20 mouse cellular contexts compared by ENCODE assay signal in the genomic region with DNA sequence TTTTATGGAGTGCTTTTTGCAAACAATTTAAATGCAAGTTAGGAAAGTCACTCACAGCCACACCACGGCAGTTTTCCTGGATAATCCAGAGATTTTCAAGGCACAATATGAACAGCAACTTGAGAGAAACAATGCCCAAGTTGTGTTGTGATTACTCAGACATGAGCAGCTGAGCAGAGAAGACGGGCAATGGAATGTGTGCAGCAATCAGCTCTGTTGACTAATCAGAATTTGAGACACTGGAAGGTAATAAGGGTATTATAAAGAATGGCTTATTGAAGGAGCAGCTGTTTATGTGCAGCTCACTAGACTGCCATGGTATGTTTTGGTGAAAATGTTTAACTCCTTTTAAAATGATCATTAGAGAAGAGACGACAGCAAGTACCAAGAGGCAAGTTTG.
DNase-seq lines count a peak whose midpoint lies in the region; ATAC-seq and TF ChIP-seq lines count a peak whose summit lies in the region.
"Had no signal": no experiment of that assay in that cellular context is flagged by ENCODE, and none has a peak within 500 bp of the region (broad histone marks: within the 10 kb centered on the region; RNA-seq: fewer than 3 reads in every experiment).

No protein-coding gene starts in this region.

- peak; percentile 31 for DNase-seq in embryonic facial prominence, embryonic 11.5 days (ENCODE audit: low spot score)
- DNase-seq in embryonic facial prominence, embryonic 10.5 days (ENCODE audit: low spot score), result no peak
- no peak for DNase-seq in layer of hippocampus, adult 2 months (ENCODE audit: low spot score in 2 of 2)
- DNase-seq in layer of hippocampus, adult 8-10 months (ENCODE audit: low spot score in 2 of 2), result no peak
- DNase-seq in forebrain, embryonic 11.5 days (ENCODE audit: low spot score), result no peak
- peak; percentile 17 for DNase-seq in midbrain, embryonic 14.5 days
- DNase-seq: adrenal gland, adult 8-10 months; cerebellum, postnatal 14 days; kidney, adult 2 months; spleen, adult 18-20 months; thymus, postnatal 36 days had no signal

- no peaks in the 10 kb centered on the region for H3K9me3 ChIP-seq in embryonic facial prominence, embryonic 11.5 days (replicated peaks; ENCODE audit: control insufficient read depth, low read length)
- H3K9me3 ChIP-seq in embryonic facial prominence, embryonic 10.5 days, result no peaks in the 10 kb centered on the region
- H3K9me3 ChIP-seq in forebrain, embryonic 11.5 days (ENCODE audit: control insufficient read depth, low read length), result no peaks in the 10 kb centered on the region
- no peaks in the 10 kb centered on the region for H3K9me3 ChIP-seq in midbrain, embryonic 14.5 days (ENCODE audit: control insufficient read depth, low read length)
- H3K9me3 ChIP-seq in hindbrain, embryonic 16.5 days (ENCODE audit: control insufficient read depth, low read length), result no peaks in the 10 kb centered on the region
- H3K9me3 ChIP-seq: heart, embryonic 10.5 days; lung, embryonic 15.5 days; megakaryocyte, embryonic 14.5 days; neural tube, embryonic 12.5 days had no signal

- ATAC-seq in embryonic facial prominence, embryonic 11.5 days (replicated peaks; ENCODE audit: insufficient number of reproducible peaks, low FRiP score, low TSS enrichment, low read depth), result no peak
- no peak for ATAC-seq in forebrain, embryonic 11.5 days (replicated peaks; ENCODE audit: low FRiP score)
- no peak for ATAC-seq in midbrain, embryonic 14.5 days (ENCODE audit: low FRiP score, low TSS enrichment)
- no peak for ATAC-seq in hindbrain, embryonic 16.5 days
- no peak for ATAC-seq in frontal cortex, adult (ENCODE audit: low TSS enrichment)
- ATAC-seq: hindbrain, postnatal 0 days had no signal

- H3K4me2 ChIP-seq in embryonic facial prominence, embryonic 11.5 days (ENCODE audit: low read depth, low read length), result no peak overlapping the region
- no peak overlapping the region for H3K4me2 ChIP-seq in forebrain, embryonic 11.5 days (ENCODE audit: low read depth, low read length, severe bottlenecking)
- H3K4me2 ChIP-seq in midbrain, embryonic 14.5 days (ENCODE audit: low read length), result no peak overlapping the region
- H3K4me2 ChIP-seq in hindbrain, embryonic 16.5 days (ENCODE audit: low read length), result no peak overlapping the region
- H3K4me2 ChIP-seq: liver, embryonic 11.5 days; lung, embryonic 15.5 days had no signal

- no peak for TF ChIP-seq CTCF in layer of hippocampus, adult 2 months (conservative IDR thresholded peaks at IDR 0.05)

- H3K4me1 ChIP-seq in embryonic facial prominence, embryonic 11.5 days (ENCODE audit: control insufficient read depth, insufficient read depth, low read length), result no peaks in the 10 kb centered on the region; the same call in 1 of the 2 replicates
- H3K4me1 ChIP-seq in embryonic facial prominence, embryonic 10.5 days, result peaks cover 27% of the 10 kb centered on the region
- H3K4me1 ChIP-seq in forebrain, embryonic 11.5 days (replicated peaks; ENCODE audit: control insufficient read depth, insufficient read depth, low read length), result peaks cover 22% of the 10 kb centered on the region
- H3K4me1 ChIP-seq in midbrain, embryonic 14.5 days (ENCODE audit: control insufficient read depth, insufficient read depth, low read length), result peaks cover 21% of the 10 kb centered on the region
- peaks cover 7% of the 10 kb centered on the region for H3K4me1 ChIP-seq in hindbrain, embryonic 16.5 days (ENCODE audit: control insufficient read depth, insufficient read depth, low read depth, low read length)

- H3K27me3 ChIP-seq in embryonic facial prominence, embryonic 11.5 days (ENCODE audit: control insufficient read depth, insufficient read depth, low read length), result no peaks in the 10 kb centered on the region
- no peaks in the 10 kb centered on the region for H3K27me3 ChIP-seq in embryonic facial prominence, embryonic 10.5 days (replicated peaks; ENCODE audit: low read depth, poor library complexity, severe bottlenecking)
- H3K27me3 ChIP-seq in forebrain, embryonic 11.5 days (ENCODE audit: control insufficient read depth, insufficient read depth, low read length), result no peaks in the 10 kb centered on the region
- H3K27me3 ChIP-seq in midbrain, embryonic 14.5 days (ENCODE audit: control insufficient read depth, insufficient read depth, low read length), result no peaks in the 10 kb centered on the region
- no peaks in the 10 kb centered on the region for H3K27me3 ChIP-seq in hindbrain, embryonic 16.5 days (replicated peaks; ENCODE audit: control insufficient read depth, insufficient read depth, low read length)
- H3K27me3 ChIP-seq: lung, embryonic 15.5 days; megakaryocyte, embryonic 14.5 days; neural tube, embryonic 12.5 days had no signal

- WGBS in embryonic facial prominence, embryonic 11.5 days, result 20% methylated on average over 3 of the region's 3 CpGs
- WGBS in embryonic facial prominence, embryonic 10.5 days, result 22% methylated on average over 3 of the region's 3 CpGs
- WGBS in forebrain, embryonic 11.5 days, result 14% methylated on average over 3 of the region's 3 CpGs
- 19% methylated on average over 3 of the region's 3 CpGs for WGBS in midbrain, embryonic 14.5 days
- WGBS in hindbrain, embryonic 16.5 days, result 39% methylated on average over 3 of the region's 3 CpGs

- H3K27ac ChIP-seq in embryonic facial prominence, embryonic 11.5 days (replicated peaks; ENCODE audit: low read depth, low read length), result no peak overlapping the region
- no peak overlapping the region; the same call in 1 of the 2 replicates for H3K27ac ChIP-seq in embryonic facial prominence, embryonic 10.5 days (replicated peaks)
- H3K27ac ChIP-seq in layer of hippocampus, adult 2 months, result peak overlapping the region; percentile 2; the same call in 1 of the 2 replicates
- peak overlapping the region; percentile 57; the same call in 1 of the 2 replicates for H3K27ac ChIP-seq in forebrain, embryonic 11.5 days (ENCODE audit: low read depth, low read length)
- no peak overlapping the region for H3K27ac ChIP-seq in midbrain, embryonic 14.5 days (replicated peaks; ENCODE audit: low read depth, low read length)
- no peak overlapping the region for H3K27ac ChIP-seq in hindbrain, embryonic 16.5 days (ENCODE audit: low read depth, low read length)
- H3K27ac ChIP-seq: heart, embryonic 10.5 days; hindbrain, postnatal 0 days; lung, embryonic 15.5 days; neural tube, embryonic 12.5 days had no signal

- H3K9ac ChIP-seq in embryonic facial prominence, embryonic 11.5 days (replicated peaks; ENCODE audit: low read length), result no peak overlapping the region
- no peak overlapping the region for H3K9ac ChIP-seq in forebrain, embryonic 11.5 days (ENCODE audit: low read length)
- no peak overlapping the region for H3K9ac ChIP-seq in midbrain, embryonic 14.5 days (replicated peaks; ENCODE audit: low read length)
- H3K9ac ChIP-seq in hindbrain, embryonic 16.5 days (ENCODE audit: low read depth, low read length), result no peak overlapping the region
- H3K9ac ChIP-seq: lung, embryonic 15.5 days; neural tube, embryonic 12.5 days had no signal

- H3K4me3 ChIP-seq in embryonic facial prominence, embryonic 11.5 days (ENCODE audit: low read depth, low read length), result no peak overlapping the region
- H3K4me3 ChIP-seq in embryonic facial prominence, embryonic 10.5 days, result no peak overlapping the region
- no peak overlapping the region for H3K4me3 ChIP-seq in layer of hippocampus, adult 2 months
- no peak overlapping the region for H3K4me3 ChIP-seq in forebrain, embryonic 11.5 days (ENCODE audit: low read depth, low read length)
- no peak overlapping the region for H3K4me3 ChIP-seq in midbrain, embryonic 14.5 days (replicated peaks; ENCODE audit: low read depth, low read length)
- no peak overlapping the region for H3K4me3 ChIP-seq in hindbrain, embryonic 16.5 days (ENCODE audit: low read length)
- H3K4me3 ChIP-seq: erythroblast, embryonic 14.5 days; heart, embryonic 10.5 days; lung, embryonic 15.5 days; megakaryocyte, embryonic 14.5 days; neural tube, embryonic 12.5 days had no signal

- no peaks in the 10 kb centered on the region for H3K36me3 ChIP-seq in embryonic facial prominence, embryonic 11.5 days (replicated peaks; ENCODE audit: control insufficient read depth, insufficient read depth, low read depth, low read length)
- no peaks in the 10 kb centered on the region for H3K36me3 ChIP-seq in embryonic facial prominence, embryonic 10.5 days (replicated peaks)
- no peaks in the 10 kb centered on the region for H3K36me3 ChIP-seq in forebrain, embryonic 11.5 days (ENCODE audit: control insufficient read depth, insufficient read depth, low read length)
- no peaks in the 10 kb centered on the region for H3K36me3 ChIP-seq in midbrain, embryonic 14.5 days (ENCODE audit: control insufficient read depth, insufficient read depth, low read length)
- H3K36me3 ChIP-seq in hindbrain, embryonic 16.5 days (ENCODE audit: control insufficient read depth, insufficient read depth, low read length), result no peaks in the 10 kb centered on the region
- H3K36me3 ChIP-seq: heart, embryonic 10.5 days; lung, embryonic 15.5 days; neural tube, embryonic 12.5 days had no signal

Comparison
In these comparisons a context has a peak if more than half of its experiments do, and no peak if none do; other contexts are left out.
1. DNase-seq: peak in embryonic facial prominence, embryonic 11.5 days (single experiment) and midbrain, embryonic 14.5 days (single experiment); none in embryonic facial prominence, embryonic 10.5 days (single experiment), layer of hippocampus, adult 2 months (0 of 2), layer of hippocampus, adult 8-10 months (0 of 2) and forebrain, embryonic 11.5 days (single experiment).
2. H3K27ac ChIP-seq: peak in layer of hippocampus, adult 2 months (single experiment) and forebrain, embryonic 11.5 days (single experiment); none in embryonic facial prominence, embryonic 11.5 days (single experiment), embryonic facial prominence, embryonic 10.5 days (single experiment), midbrain, embryonic 14.5 days (single experiment) and hindbrain, embryonic 16.5 days (single experiment).